Comparison of ENCODE assay signal across 20 mouse cellular contexts in genomic region chr2:96406856-96407255, GRCm38 (mm10).
"Had no signal": no experiment of that assay in that cellular context is flagged by ENCODE, and none has a peak within 500 bp of the region (broad histone marks: within the 10 kb centered on the region; RNA-seq: fewer than 3 reads in every experiment).

No protein-coding gene starts in this region.

- H3K4me3 ChIP-seq: limb, embryonic 12.5 days; limb, embryonic 15.5 days; midbrain, embryonic 12.5 days; midbrain, embryonic 15.5 days; neural tube, embryonic 12.5 days; neural tube, embryonic 15.5 days; stomach, embryonic 15.5 days had no signal

- H3K9me3 ChIP-seq: limb, embryonic 12.5 days; limb, embryonic 15.5 days; midbrain, embryonic 12.5 days; midbrain, embryonic 15.5 days; neural tube, embryonic 12.5 days; neural tube, embryonic 15.5 days; stomach, embryonic 15.5 days had no signal

- ATAC-seq: inflammation-experienced regulatory T-cells, adult 6 months; intestine, embryonic 16.5 days; liver, postnatal 0 days; lung, postnatal 0 days; midbrain, embryonic 15.5 days had no signal

- H3K4me2 ChIP-seq: limb, embryonic 12.5 days; limb, embryonic 15.5 days; liver, embryonic 11.5 days; lung, embryonic 14.5 days; midbrain, embryonic 12.5 days; midbrain, embryonic 15.5 days; neural tube, embryonic 12.5 days; neural tube, embryonic 15.5 days; stomach, embryonic 15.5 days had no signal

- H3K36me3 ChIP-seq: limb, embryonic 12.5 days; limb, embryonic 15.5 days; midbrain, embryonic 12.5 days; midbrain, embryonic 15.5 days; neural tube, embryonic 12.5 days; neural tube, embryonic 15.5 days; stomach, embryonic 15.5 days had no signal

- H3K27ac ChIP-seq: limb, embryonic 12.5 days; limb, embryonic 15.5 days; liver, embryonic 14.5 days; macrophage; midbrain, embryonic 12.5 days; midbrain, embryonic 15.5 days; neural tube, embryonic 12.5 days; neural tube, embryonic 15.5 days; stomach, embryonic 15.5 days had no signal

- H3K27me3 ChIP-seq: limb, embryonic 12.5 days; limb, embryonic 15.5 days; midbrain, embryonic 12.5 days; midbrain, embryonic 15.5 days; neural tube, embryonic 12.5 days; neural tube, embryonic 15.5 days; stomach, embryonic 15.5 days had no signal

- H3K9ac ChIP-seq: limb, embryonic 12.5 days; limb, embryonic 15.5 days; liver, embryonic 14.5 days; liver, postnatal 0 days; lung, embryonic 14.5 days; midbrain, embryonic 12.5 days; midbrain, embryonic 15.5 days; neural tube, embryonic 12.5 days; neural tube, embryonic 15.5 days; stomach, embryonic 15.5 days had no signal

- H3K4me1 ChIP-seq: limb, embryonic 12.5 days; limb, embryonic 15.5 days; midbrain, embryonic 12.5 days; midbrain, embryonic 15.5 days; neural tube, embryonic 12.5 days; neural tube, embryonic 15.5 days; stomach, embryonic 15.5 days had no signal

- DNase-seq: left cerebral cortex, postnatal 4 days; liver, postnatal 0 days; lung, embryonic 14.5 days; right cerebral cortex, adult 18-20 months; right cerebral cortex, postnatal 14 days; right cerebral cortex, postnatal 4 days; thymus, postnatal 36 days had no signal
